Mouse (Mus musculus) liver, embryonic 13.5 days (tissue): Measurements from ENCODE around the gene Zfp710. TPM values are rescaled to one million over a fixed set of nuclear protein-coding genes. Genes with fewer than 3 reads are reported as not detected.

ENCODE experiments used
- ATAC-seq: fragments of 200-750 bp; cut with Nextera tagmentation; 2 replicates; pipeline ENCODE4 v1.8.0; 2017; ENCODE audit warnings: low read depth, mild to moderate bottlenecking, moderate number of reproducible peaks, moderate library complexity
- DNase-seq: peaks from one replicate; pipeline ENCODE4 v3.0.0; 2022
- H3K27ac ChIP-seq: fragments of 300-500 bp; sonication (generic); 2 replicates; pipeline ENCODE4 v1.5.1; 2015; ENCODE audit warnings: moderate library complexity, mild to moderate bottlenecking, inconsistent platforms
- H3K27me3 ChIP-seq: fragments of 300-500 bp; sonication (generic); 2 replicates; pipeline ENCODE4 v1.6.1; 2015; ENCODE audit warnings: mild to moderate bottlenecking, inconsistent platforms
- H3K36me3 ChIP-seq: fragments of 300-500 bp; sonication (generic); 2 replicates; pipeline ENCODE4 v1.6.1; 2015; ENCODE audit warnings: mild to moderate bottlenecking, inconsistent platforms
- H3K4me1 ChIP-seq: fragments of 300-500 bp; sonication (generic); replicated peaks from 2 replicates; pipeline ENCODE4 v1.6.1; 2015; ENCODE audit warnings: inconsistent platforms
- H3K4me2 ChIP-seq: fragments of 300-500 bp; sonication (generic); 2 replicates; pipeline ENCODE4 v1.6.1; 2015; ENCODE audit warnings: inconsistent platforms, mild to moderate bottlenecking, moderate library complexity
- H3K4me3 ChIP-seq: fragments of 300-500 bp; sonication (generic); replicated peaks from 2 replicates; pipeline ENCODE4 v1.5.1; 2015; ENCODE audit warnings: mild to moderate bottlenecking, inconsistent platforms
- H3K9ac ChIP-seq: fragments of 300-500 bp; sonication (generic); 2 replicates; pipeline ENCODE4 v1.6.1; 2015; ENCODE audit warnings: mild to moderate bottlenecking, inconsistent platforms
- H3K9me3 ChIP-seq: fragments of 300-500 bp; sonication (generic); replicated peaks from 2 replicates; pipeline ENCODE4 v1.6.1; 2016; ENCODE audit warnings: inconsistent platforms
- WGBS: fragments of 180-500 bp; shearing (Covaris S2); methylation state at CpG from one replicate; pipeline ENCODE4 v1.1.7; 2015; ENCODE audit not compliant: insufficient replicate concordance; 5-methylcytosine and 5-hydroxymethylcytosine counted together
- polyA plus RNA-seq: library from polyadenylated mRNA; unstranded; fragments of >200 nt; fragmentation: Nextera tagmentation; extraction: Ambion mirVana; gene quantifications from 2 replicates; pipeline ENCODE4 v1.2.1, GENCODE M21; 2015

The Zfp710 gene
- polyA plus RNA-seq, 1 experiment from 2014 or later, result 3.9 TPM

GRCm38 (mm10) chr7:80072297-80072696, 47.7 kb downstream of the Zfp710 start:
- Histone ChIP-seq H3K4me1 (peaks cover 66% of the 10 kb centered on the region), H3K4me3 (no peak overlapping the region), H3K27me3 (no peaks in the 10 kb centered on the region), H3K9me3 (no peaks in the 10 kb centered on the region), H3K27ac (no peak overlapping the region; the same call in 1 of the 2 replicates), H3K9ac (no peak overlapping the region), H3K4me2 (no peak overlapping the region), H3K36me3 (no peaks in the 10 kb centered on the region)
- ATAC-seq (no peak), DNase-seq (no peak)
- WGBS, result 73% methylated on average over 6 of the region's 6 CpGs

- no peak for DNase-seq
- WGBS, result 67% methylated on average over 8 of the region's 8 CpGs
- H3K4me3 ChIP-seq, result no peak overlapping the region
- no peaks in the 10 kb centered on the region for H3K36me3 ChIP-seq
- ATAC-seq, result no peak
- no peaks in the 10 kb centered on the region for H3K27me3 ChIP-seq
- H3K9me3 ChIP-seq, result no peaks in the 10 kb centered on the region
- peak overlapping the region; percentile 23; the same call in 1 of the 2 replicates for H3K27ac ChIP-seq
- no peak overlapping the region for H3K4me2 ChIP-seq
- no peak overlapping the region for H3K9ac ChIP-seq
- peaks cover 73% of the 10 kb centered on the region for H3K4me1 ChIP-seq
Measured at GRCm38 (mm10) chr7:80073506-80073905, 48.9 kb downstream of the Zfp710 start.

- peak overlapping the region; percentile 26 for H3K4me2 ChIP-seq
- peaks cover 75% of the 10 kb centered on the region for H3K4me1 ChIP-seq
- peak; percentile 67 for DNase-seq
- peak; percentile 78 for ATAC-seq
- peak overlapping the region; percentile 67 for H3K27ac ChIP-seq
- H3K9me3 ChIP-seq, result no peaks in the 10 kb centered on the region
- no peaks in the 10 kb centered on the region for H3K36me3 ChIP-seq
- H3K27me3 ChIP-seq, result no peaks in the 10 kb centered on the region
- no peak overlapping the region for H3K4me3 ChIP-seq
- H3K9ac ChIP-seq, result 0 out of 2 replicates have a peak overlapping the region, but pooled peaks have one; percentile 1
- WGBS, result 12% methylated on average over 5 of the region's 5 CpGs
Measured at GRCm38 (mm10) chr7:80074921-80075441, 50.4 kb downstream of the Zfp710 start.

- H3K9me3 ChIP-seq, result no peaks in the 10 kb centered on the region
- 0 out of 2 replicates have a peak overlapping the region, but pooled peaks have one; percentile 67 for H3K27ac ChIP-seq
- no peak for ATAC-seq
- no peaks in the 10 kb centered on the region for H3K27me3 ChIP-seq
- H3K4me1 ChIP-seq, result peaks cover 70% of the 10 kb centered on the region
- peak overlapping the region; percentile 12; the same call in 1 of the 2 replicates for H3K9ac ChIP-seq
- H3K4me3 ChIP-seq, result no peak overlapping the region
- peaks cover under 1% of the 10 kb centered on the region for H3K36me3 ChIP-seq
- WGBS, result 31% methylated on average over 4 of the region's 4 CpGs
- no peak for DNase-seq
- no peak overlapping the region for H3K4me2 ChIP-seq
Measured at GRCm38 (mm10) chr7:80075946-80076583, 51.5 kb downstream of the Zfp710 start.

GRCm38 (mm10) chr7:80076961-80077716, 52.5 kb downstream of the Zfp710 start:
- Histone ChIP-seq H3K27me3 (no peaks in the 10 kb centered on the region), H3K9ac (no peak overlapping the region), H3K36me3 (peaks cover 11% of the 10 kb centered on the region), H3K4me3 (no peak overlapping the region), H3K9me3 (no peaks in the 10 kb centered on the region), H3K4me1 (peaks cover 70% of the 10 kb centered on the region), H3K4me2 (no peak overlapping the region), H3K27ac (peak overlapping the region; percentile 8; the same call in 1 of the 2 replicates)
- DNase-seq, result no peak
- 52% methylated on average over 6 of the region's 6 CpGs for WGBS
- ATAC-seq, result no peak

- Histone ChIP-seq H3K9me3 (no peaks in the 10 kb centered on the region), H3K27ac (peak overlapping the region; percentile 8; the same call in 1 of the 2 replicates), H3K27me3 (no peaks in the 10 kb centered on the region), H3K9ac (no peak overlapping the region), H3K4me3 (no peak overlapping the region), H3K4me1 (peaks cover 70% of the 10 kb centered on the region), H3K4me2 (no peak overlapping the region), H3K36me3 (peaks cover 18% of the 10 kb centered on the region)
- ATAC-seq (no peak), DNase-seq (no peak)
- 55% methylated on average over 9 of the region's 9 CpGs for WGBS
Measured at GRCm38 (mm10) chr7:80077801-80078200, 53.2 kb downstream of the Zfp710 start.

GRCm38 (mm10) chr7:80078792-80079301, 54.2 kb downstream of the Zfp710 start:
- Histone ChIP-seq H3K9me3 (no peaks in the 10 kb centered on the region), H3K27ac (peak overlapping the region; percentile 63), H3K4me1 (peaks cover 63% of the 10 kb centered on the region), H3K4me2 (peak overlapping the region; percentile 23), H3K4me3 (no peak overlapping the region), H3K27me3 (no peaks in the 10 kb centered on the region), H3K36me3 (peaks cover 25% of the 10 kb centered on the region), H3K9ac (0 out of 2 replicates have a peak overlapping the region, but pooled peaks have one; percentile 33)
- WGBS, result 15% methylated on average over 14 of the region's 14 CpGs
- DNase-seq (peak; percentile 35), ATAC-seq (peak; percentile 27; the same call in 1 of the 2 replicates)

GRCm38 (mm10) chr7:80081586-80082554, 57.3 kb downstream of the Zfp710 start:
- ATAC-seq, result no peak
- H3K27ac ChIP-seq, result no peak overlapping the region
- peaks cover 43% of the 10 kb centered on the region for H3K36me3 ChIP-seq
- H3K9me3 ChIP-seq, result no peaks in the 10 kb centered on the region
- H3K4me1 ChIP-seq, result peaks cover 34% of the 10 kb centered on the region
- DNase-seq, result no peak
- WGBS, result 83% methylated on average over 42 of the region's 42 CpGs
- no peaks in the 10 kb centered on the region for H3K27me3 ChIP-seq
- H3K4me2 ChIP-seq, result no peak overlapping the region
- no peak overlapping the region for H3K4me3 ChIP-seq
- H3K9ac ChIP-seq, result no peak overlapping the region

GRCm38 (mm10) chr7:80084484-80084931, 59.9 kb downstream of the Zfp710 start:
- Histone ChIP-seq H3K9ac (no peak overlapping the region), H3K27me3 (no peaks in the 10 kb centered on the region), H3K4me1 (peaks cover 14% of the 10 kb centered on the region), H3K36me3 (peaks cover 62% of the 10 kb centered on the region), H3K27ac (no peak overlapping the region), H3K4me2 (no peak overlapping the region), H3K4me3 (no peak overlapping the region), H3K9me3 (no peaks in the 10 kb centered on the region)
- ATAC-seq (no peak), DNase-seq (peak; percentile 44)
- WGBS, result 60% methylated on average over 7 of the region's 7 CpGs

GRCm38 (mm10) chr7:80085970-80086715, 61.5 kb downstream of the Zfp710 start:
- Histone ChIP-seq H3K27me3 (no peaks in the 10 kb centered on the region), H3K27ac (no peak overlapping the region), H3K9me3 (no peaks in the 10 kb centered on the region), H3K4me3 (no peak overlapping the region), H3K9ac (no peak overlapping the region), H3K4me2 (no peak overlapping the region), H3K36me3 (peaks cover 75% of the 10 kb centered on the region), H3K4me1 (peaks cover 6% of the 10 kb centered on the region)
- no peak for DNase-seq
- no peak for ATAC-seq
- 78% methylated on average over 33 of the region's 33 CpGs for WGBS
